26 mouse cellular contexts compared by ENCODE assay signal in genomic region chr15:8832970-8833369, GRCm38 (mm10).
DNase-seq lines count a peak whose midpoint lies in the region; ATAC-seq and TF ChIP-seq lines count a peak whose summit lies in the region.
"Had no signal": no experiment of that assay in that cellular context is flagged by ENCODE, and none has a peak within 500 bp of the region (broad histone marks: within the 10 kb centered on the region; RNA-seq: fewer than 3 reads in every experiment).

No protein-coding gene starts in this region.

- peak; percentile 41 for DNase-seq in cerebellum, adult 11-12 months
- DNase-seq in cerebellum, postnatal 4 days (ENCODE audit: low spot score in 2 of 2) = no peak
- DNase-seq in right cerebral cortex, postnatal 4 days = peak; percentile 18
- DNase-seq in right cerebral cortex, adult 2 months (ENCODE audit: low spot score in 2 of 2) = no peak
- peak; percentile 20 to 32 for DNase-seq in cerebellum, adult 18-20 months
- DNase-seq in stomach, postnatal 0 days (ENCODE audit: low spot score) = no peak
- no peak for DNase-seq in left cerebral cortex, postnatal 4 days
- DNase-seq: heart, postnatal 36 days; kidney, adult 2 months; layer of hippocampus, adult 9-11 months; liver; lung, postnatal 4 days; right cerebral cortex, postnatal 14 days; thymus, adult 18-20 months; thymus, postnatal 4 days had no signal

- no peak for TF ChIP-seq CTCF in stomach, postnatal 0 days (IDR thresholded peaks at IDR 0.05; ENCODE audit: low read depth)

- H3K9ac ChIP-seq in embryonic facial prominence, embryonic 15.5 days = no peak overlapping the region
- no peak overlapping the region for H3K9ac ChIP-seq in stomach, postnatal 0 days (ENCODE audit: low read length)
- H3K9ac ChIP-seq: forebrain, embryonic 13.5 days; heart, embryonic 15.5 days; hindbrain, embryonic 15.5 days; liver, embryonic 15.5 days; lung, embryonic 15.5 days had no signal

- no peaks in the 10 kb centered on the region for H3K27me3 ChIP-seq in embryonic facial prominence, embryonic 15.5 days
- H3K27me3 ChIP-seq in stomach, postnatal 0 days (ENCODE audit: control insufficient read depth, insufficient read depth, low read length) = no peaks in the 10 kb centered on the region
- H3K27me3 ChIP-seq: CH12.LX; forebrain, embryonic 13.5 days; heart, embryonic 15.5 days; hindbrain, embryonic 15.5 days; liver, embryonic 15.5 days; lung, embryonic 15.5 days had no signal

- intact Hi-C loops in left cerebral cortex, postnatal 4 days (cut with DNase I) = no loop called here

- no peak for TF ChIP-seq EP300 in stomach, postnatal 0 days (optimal IDR thresholded peaks at IDR 0.05)

- peak; percentile 29; the same call in 1 of the 2 replicates for ATAC-seq in embryonic facial prominence, embryonic 15.5 days (ENCODE audit: insufficient number of reproducible peaks, low FRiP score, low TSS enrichment, low read depth)
- no peak for ATAC-seq in stomach, postnatal 0 days (ENCODE audit: low FRiP score, low TSS enrichment)
- ATAC-seq: forebrain, embryonic 13.5 days had no signal

- 0 out of 2 replicates have a peak overlapping the region, but pooled peaks have one; percentile 1 for H3K27ac ChIP-seq in embryonic facial prominence, embryonic 15.5 days (replicated peaks)
- H3K27ac ChIP-seq in stomach, postnatal 0 days (replicated peaks) = no peak overlapping the region
- H3K27ac ChIP-seq: forebrain, embryonic 13.5 days; heart, embryonic 15.5 days; hindbrain, embryonic 15.5 days; kidney, postnatal 0 days; limb, embryonic 10.5 days; liver, embryonic 15.5 days; lung, embryonic 15.5 days had no signal

- WGBS in embryonic facial prominence, embryonic 15.5 days = 27% methylated on average over 1 of the region's 1 CpGs
- WGBS in stomach, postnatal 0 days = 60% methylated on average over 1 of the region's 1 CpGs

- H3K4me2 ChIP-seq in embryonic facial prominence, embryonic 15.5 days (replicated peaks) = no peak overlapping the region
- H3K4me2 ChIP-seq in stomach, postnatal 0 days (replicated peaks; ENCODE audit: low read depth) = no peak overlapping the region
- H3K4me2 ChIP-seq: forebrain, embryonic 13.5 days; heart, embryonic 15.5 days; hindbrain, embryonic 15.5 days; liver, embryonic 15.5 days; lung, embryonic 15.5 days had no signal

- no peaks in the 10 kb centered on the region for H3K36me3 ChIP-seq in embryonic facial prominence, embryonic 15.5 days
- no peaks in the 10 kb centered on the region for H3K36me3 ChIP-seq in stomach, postnatal 0 days (ENCODE audit: control insufficient read depth, insufficient read depth, low read length)
- H3K36me3 ChIP-seq: heart, embryonic 15.5 days; hindbrain, embryonic 15.5 days; limb, embryonic 10.5 days; liver, embryonic 15.5 days; lung, embryonic 15.5 days had no signal

- H3K9me3 ChIP-seq in embryonic facial prominence, embryonic 15.5 days (replicated peaks) = no peaks in the 10 kb centered on the region
- no peaks in the 10 kb centered on the region for H3K9me3 ChIP-seq in stomach, postnatal 0 days (ENCODE audit: control insufficient read depth, low read length)
- H3K9me3 ChIP-seq: forebrain, embryonic 13.5 days; heart, embryonic 15.5 days; hindbrain, embryonic 15.5 days; limb, embryonic 10.5 days; liver, embryonic 15.5 days; lung, embryonic 15.5 days had no signal

- H3K4me1 ChIP-seq in embryonic facial prominence, embryonic 15.5 days = peaks cover 11% of the 10 kb centered on the region
- H3K4me1 ChIP-seq in stomach, postnatal 0 days (replicated peaks; ENCODE audit: control insufficient read depth, insufficient read depth) = no peaks in the 10 kb centered on the region
- H3K4me1 ChIP-seq: heart, embryonic 15.5 days; liver, embryonic 15.5 days; lung, embryonic 15.5 days had no signal

- H3K4me3 ChIP-seq in embryonic facial prominence, embryonic 15.5 days (replicated peaks) = no peak overlapping the region
- H3K4me3 ChIP-seq in stomach, postnatal 0 days (ENCODE audit: low read depth, low read length) = no peak overlapping the region
- H3K4me3 ChIP-seq: erythroblast, embryonic 14.5 days; forebrain, embryonic 13.5 days; heart, embryonic 15.5 days; hindbrain, embryonic 15.5 days; limb, embryonic 10.5 days; liver, embryonic 15.5 days; lung, embryonic 15.5 days; myocyte had no signal

Comparison
In these comparisons a context has a peak if more than half of its experiments do, and no peak if none do; other contexts are left out.
1. DNase-seq: peak in cerebellum, adult 11-12 months (single experiment), right cerebral cortex, postnatal 4 days (single experiment) and cerebellum, adult 18-20 months (2 of 2); none in cerebellum, postnatal 4 days (0 of 2), right cerebral cortex, adult 2 months (0 of 2), stomach, postnatal 0 days (single experiment) and left cerebral cortex, postnatal 4 days (single experiment).